Mouse (Mus musculus) ES-E14 (cell line): ENCODE data around the gene Mri1. TPM values are rescaled to one million over a fixed set of nuclear protein-coding genes. Genes with fewer than 3 reads are reported as not detected.
"Not testable (repeated sequence)": the region's sequence is repeated elsewhere in the genome, so short reads cannot be mapped to it uniquely, and the experiment has no call there.

Source experiments
- DNase-seq: peaks from one replicate; pipeline ENCODE4 v3.0.0-alpha.2; 2013; ENCODE audit warnings: low read depth, low spot score
- H3K27ac ChIP-seq: 2 replicates; pipeline ENCODE4 v1.5.1; 2012; ENCODE audit warnings: low read depth, mild to moderate bottlenecking, low read length, moderate library complexity, mixed read lengths; ENCODE audit not compliant: poor library complexity, insufficient read depth, severe bottlenecking
- H3K36me3 ChIP-seq: 2 replicates; pipeline ENCODE4 v1.6.1; 2012; ENCODE audit warnings: mild to moderate bottlenecking, low read length, moderate library complexity, mixed read lengths; ENCODE audit not compliant: control insufficient read depth, poor library complexity, insufficient read depth, severe bottlenecking
- H3K4me1 ChIP-seq, 2 experiments: fragments of 150-350 bp in 1 of 2; sonication (generic) in 1 of 2; 2 replicates each; pipeline ENCODE4 v1.6.1; 2012; ENCODE audit warnings: low read length in 2 of 2, mild to moderate bottlenecking in 1 of 2, mixed read lengths in 1 of 2; ENCODE audit not compliant: control insufficient read depth in 2 of 2, insufficient read depth in 2 of 2, poor library complexity in 1 of 2
- H3K4me3 ChIP-seq, 2 experiments: fragments of 150-350 bp in 1 of 2; sonication (generic) in 1 of 2; 2 replicates each; pipeline ENCODE4 v1.5.1; 2012; ENCODE audit warnings: low read length in 2 of 2, low read depth in 1 of 2, mild to moderate bottlenecking in 1 of 2, mixed read lengths in 1 of 2; ENCODE audit not compliant: insufficient read depth in 1 of 2, poor library complexity in 1 of 2, severe bottlenecking in 1 of 2
- H3K9ac ChIP-seq: 2 replicates; pipeline ENCODE4 v1.6.1; 2012; ENCODE audit warnings: low read depth, mild to moderate bottlenecking, low read length, mixed read lengths; ENCODE audit not compliant: poor library complexity, insufficient read depth, severe bottlenecking
- H3K9me3 ChIP-seq: fragments of 150-350 bp; sonication (generic); 2 replicates; pipeline ENCODE4 v1.6.1; 2012; ENCODE audit warnings: low read depth, mild to moderate bottlenecking, low read length; ENCODE audit not compliant: control insufficient read depth, insufficient read depth
- CHD2 ChIP-seq: IDR thresholded peaks from 2 replicates; pipeline ENCODE4 v1.6.1; 2014; ENCODE audit warnings: mild to moderate bottlenecking, low read depth, low read length, inconsistent platforms
- HCFC1 ChIP-seq: IDR thresholded peaks from 2 replicates; pipeline ENCODE4 v1.6.1; 2012; ENCODE audit warnings: low read length, inconsistent platforms, borderline replicate concordance; ENCODE audit not compliant: insufficient read depth
- MAFK ChIP-seq: IDR thresholded peaks from 2 replicates; pipeline ENCODE4 v1.6.1; 2014; ENCODE audit warnings: mild to moderate bottlenecking, low read depth, low read length, inconsistent platforms; ENCODE audit not compliant: insufficient read depth
- ZC3H11A ChIP-seq: IDR thresholded peaks from 2 replicates; pipeline ENCODE4 v1.6.1; 2012; ENCODE audit warnings: low read depth, mild to moderate bottlenecking, inconsistent platforms, low read length, borderline replicate concordance
- ZNF384 ChIP-seq: IDR thresholded peaks from 2 replicates; pipeline ENCODE4 v1.6.1; 2012; ENCODE audit warnings: low read depth, low read length, inconsistent platforms
- in situ Hi-C, 2 experiments: fragments of 600-800 bp; cut with MboI; formaldehyde crosslinking; loops; one replicate each; pipeline ENCODE4 v1.15.1; 2025; ENCODE audit warnings: low sequenced_read_pairs in 2 of 2, inconsistent platforms in 1 of 2; ENCODE audit not compliant: unreplicated experiment in 2 of 2
- total RNA-seq: library from RNA; depleted of rRNA; stranded (reverse); fragments of 300-350 nt; gene quantifications from 2 replicates; pipeline ENCODE4 v1.2.3, GENCODE M21; 2012

Mri1 gene
- total RNA-seq, 1 experiment = 32.7 TPM

DNA sequence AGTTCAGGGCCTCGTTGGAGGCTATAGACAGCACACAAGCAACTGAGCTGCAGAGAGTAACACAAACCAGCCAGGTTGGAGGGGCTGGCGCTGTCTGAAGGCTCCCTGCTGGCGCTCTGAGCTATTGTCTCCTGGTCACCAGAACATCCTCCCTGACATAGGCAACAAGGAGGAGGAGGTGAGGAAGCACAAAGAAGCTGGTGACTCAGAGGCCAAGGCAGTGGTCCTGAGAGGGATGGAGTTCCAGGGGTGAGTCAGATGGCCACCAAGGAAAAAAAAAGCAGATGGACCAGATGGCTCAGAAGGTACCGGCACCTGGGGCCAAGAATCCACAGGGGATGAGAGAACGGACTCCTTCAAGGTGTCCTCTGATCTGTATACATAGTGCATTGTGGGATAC, 34.0 kb upstream of the Mri1 start:
- Histone ChIP-seq H3K9me3 (no peaks in the 10 kb centered on the region), H3K9ac (no peak overlapping the region), H3K4me3 (no peak overlapping the region), H3K4me1 (peaks cover 0 to 5% of the 10 kb centered on the region in 2 experiments; a peak in 1 of 4 replicates), H3K36me3 (no peaks in the 10 kb centered on the region), H3K27ac (no peak overlapping the region)
- no peak for DNase-seq
- TF ChIP-seq HCFC1 (no peak), MAFK (no peak), CHD2 (no peak), ZNF384 (no peak), ZC3H11A (no peak)
- in situ Hi-C loops = loop anchor here (5.0 to 10.0 kb wide), 2 partner anchors 64 to 66 kb away; no protein-coding TSS in a partner anchor

DNA sequence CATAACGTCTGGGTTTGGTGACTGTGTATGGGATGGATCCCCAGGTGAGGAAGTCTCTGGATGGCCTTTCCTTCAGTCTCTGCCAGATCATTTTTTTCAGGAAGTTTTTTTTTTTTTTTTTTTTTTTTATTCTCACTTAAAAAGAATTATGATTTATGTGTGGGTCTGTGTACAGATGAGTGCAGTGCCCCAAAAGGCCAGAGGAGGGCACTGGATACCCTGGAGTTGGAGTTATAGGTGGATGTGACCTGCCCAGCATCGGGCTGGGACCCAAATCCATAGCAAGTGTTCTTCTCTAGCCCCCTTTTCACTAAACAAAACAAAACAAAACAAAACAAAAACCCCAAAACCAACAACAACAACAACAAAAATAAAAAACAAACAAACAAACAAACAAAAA, 31.8 kb upstream of the Mri1 start:
- H3K27ac ChIP-seq = no peak overlapping the region
- no peak overlapping the region for H3K9ac ChIP-seq
- DNase-seq = no peak
- no peak for TF ChIP-seq CHD2
- no peak for TF ChIP-seq HCFC1
- no peak for TF ChIP-seq ZC3H11A
- no peak for TF ChIP-seq ZNF384
- no peaks in the 10 kb centered on the region for H3K9me3 ChIP-seq
- peaks cover 6 to 10% of the 10 kb centered on the region in 2 experiments for H3K4me1 ChIP-seq
- in situ Hi-C loops = no loop called here
- H3K4me3 ChIP-seq = no peak overlapping the region
- no peaks in the 10 kb centered on the region for H3K36me3 ChIP-seq

DNA sequence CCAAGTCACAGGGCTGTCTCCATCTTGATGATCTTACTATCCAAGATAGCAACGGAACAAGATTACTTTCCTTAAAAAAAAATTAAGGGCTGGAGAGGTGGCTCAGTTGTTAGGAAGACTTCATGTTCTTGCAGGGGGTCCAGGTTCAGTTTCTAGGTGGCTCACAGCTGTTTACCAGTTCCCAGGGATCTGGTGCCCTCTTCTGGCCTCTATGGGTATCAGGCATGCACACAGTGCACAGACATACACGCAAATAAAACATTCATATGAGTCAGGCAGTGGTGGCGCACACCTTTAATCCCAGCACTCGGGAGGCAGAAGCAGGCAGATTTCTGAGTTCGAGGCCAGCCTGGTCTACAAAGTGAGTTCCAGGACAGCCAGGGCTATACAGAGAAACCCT, 28.5 kb upstream of the Mri1 start:
- peaks cover 9 to 11% of the 10 kb centered on the region in 2 experiments for H3K4me1 ChIP-seq
- H3K27ac ChIP-seq, H3K9ac ChIP-seq, H3K4me3 ChIP-seq, in situ Hi-C loops, H3K9me3 ChIP-seq, H3K36me3 ChIP-seq: not testable (repeated sequence)
- TF ChIP-seq ZC3H11A = peak; percentile 35; the same call in 1 of the 2 replicates
- peak; percentile 69 for DNase-seq

DNA sequence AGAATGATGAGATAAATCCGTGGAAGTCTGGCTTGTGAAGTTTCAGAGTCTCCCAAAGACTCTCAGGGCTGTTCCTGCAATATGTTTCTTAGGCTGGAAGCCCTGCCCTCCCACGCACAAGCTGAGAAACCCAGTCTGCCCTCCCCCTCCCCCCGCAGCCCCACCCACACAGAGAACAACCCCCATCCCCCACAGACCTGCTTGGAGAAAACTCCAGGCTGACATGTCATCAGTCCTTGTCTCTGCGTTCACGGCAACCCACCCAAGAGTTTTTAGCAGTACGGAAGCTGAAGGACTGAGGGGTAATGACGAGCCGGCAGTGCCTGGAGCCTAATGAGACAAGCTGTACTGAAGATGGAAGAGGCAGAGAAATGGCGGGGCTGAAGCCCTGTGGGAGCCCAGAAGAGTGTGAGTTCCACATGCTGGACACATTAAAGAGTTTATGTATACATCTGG, 27.5 kb upstream of the Mri1 start:
- Histone ChIP-seq H3K36me3 (no peaks in the 10 kb centered on the region), H3K9me3 (no peaks in the 10 kb centered on the region), H3K4me1 (peaks cover 9 to 11% of the 10 kb centered on the region in 2 experiments), H3K4me3 (peak overlapping the region in 1 of 2 experiments; percentile 49; a peak in 2 of 4 replicates), H3K27ac (no peak overlapping the region; the same call in 1 of the 2 replicates), H3K9ac (no peak overlapping the region)
- TF ChIP-seq CHD2 (no peak), MAFK (no peak), ZNF384 (no peak), ZC3H11A (no peak), HCFC1 (no peak)
- in situ Hi-C loops = no loop called here
- no peak for DNase-seq

DNA sequence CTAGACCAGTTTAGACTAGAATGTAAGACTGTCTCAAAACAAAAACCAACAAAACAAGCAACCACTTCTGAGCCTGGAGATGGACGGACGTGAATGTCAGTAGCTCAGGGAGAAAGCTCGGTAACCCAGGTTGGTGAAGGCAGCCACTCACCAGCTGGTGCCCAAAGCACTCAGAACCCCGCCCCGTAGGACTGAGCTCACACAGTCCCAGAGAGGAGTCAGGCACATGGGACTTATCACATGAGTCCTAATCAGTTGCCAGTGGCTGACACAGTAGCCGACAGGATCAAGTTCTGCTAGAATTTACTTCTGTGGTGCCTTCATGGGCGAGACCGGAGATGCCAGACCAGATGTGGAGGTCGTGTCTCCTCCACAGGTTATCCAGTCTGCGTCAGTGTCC, 23.7 kb upstream of the Mri1 start:
- no peak overlapping the region for H3K4me3 ChIP-seq
- no peaks in the 10 kb centered on the region for H3K9me3 ChIP-seq
- H3K36me3 ChIP-seq = no peaks in the 10 kb centered on the region
- H3K4me1 ChIP-seq = peaks cover 9 to 16% of the 10 kb centered on the region in 2 experiments
- in situ Hi-C loops = no loop called here
- no peak overlapping the region for H3K9ac ChIP-seq
- no peak for DNase-seq
- no peak for TF ChIP-seq MAFK
- no peak for TF ChIP-seq ZC3H11A
- TF ChIP-seq ZNF384 = no peak
- TF ChIP-seq HCFC1 = no peak
- no peak overlapping the region for H3K27ac ChIP-seq
